Mouse (Mus musculus) erythroblast, embryonic 14.5 days (primary cell): ENCODE data around the gene Trmt112.

ENCODE experiments used
- GATA1 ChIP-seq: IDR thresholded peaks from 2 replicates; pipeline ENCODE4 v1.6.1; 2012; ENCODE audit warnings: low read length, inconsistent platforms, mixed read lengths
- TAL1 ChIP-seq: IDR thresholded peaks from 3 replicates; pipeline ENCODE4 v1.6.1; 2012; ENCODE audit warnings: low read length, inconsistent platforms, mixed read lengths

DNA sequence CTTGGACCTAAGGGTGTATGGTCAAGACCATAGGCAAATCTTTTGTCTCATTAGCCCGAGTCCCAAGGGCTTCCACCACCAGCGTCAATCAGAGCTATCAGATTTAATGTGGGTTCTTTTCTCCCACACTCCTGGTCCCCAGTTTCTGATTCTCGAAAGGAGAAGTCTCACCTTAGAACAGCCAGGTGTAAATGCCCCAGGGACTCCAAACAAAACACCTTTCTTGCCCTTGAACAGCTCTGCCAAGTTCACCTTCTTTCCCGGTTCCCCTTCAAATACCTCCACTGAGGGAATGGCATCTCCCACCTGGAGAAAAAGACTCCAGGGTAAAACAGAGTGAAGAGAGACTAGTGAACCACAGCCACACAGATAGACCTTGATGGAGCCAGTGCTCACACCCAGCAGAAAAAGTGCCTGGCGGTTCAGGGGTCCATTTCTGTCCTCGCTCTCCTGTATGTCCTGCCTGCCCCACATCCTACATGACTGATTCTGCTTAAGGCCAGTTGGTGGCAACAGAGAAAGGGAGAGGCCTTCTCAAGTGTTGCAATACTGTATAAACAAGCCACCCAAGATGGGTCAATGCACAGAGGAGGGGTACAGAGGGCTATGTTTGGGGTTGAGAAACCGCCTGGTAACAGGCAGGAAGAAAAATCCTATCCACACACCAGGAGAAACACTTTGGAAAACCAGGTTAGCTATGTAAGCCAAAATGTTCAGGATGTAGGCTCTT, 1.5 kb upstream of the Trmt112 start:
- TF ChIP-seq GATA1 (no peak), TAL1 (no peak)
